Mouse (Mus musculus): ENCODE data around the gene Aplnr. TPM values are rescaled to one million over a fixed set of nuclear protein-coding genes. Genes with fewer than 3 reads are reported as not detected.

Aplnr gene
- total and polyA plus RNA-seq, 3 experiments: not detected

- H3K27me3 ChIP-seq (ENCODE audit: control insufficient read depth in 1 of 2, insufficient read depth in 2 of 2, low read length in 2 of 2): 0 out of 4 replicates have a peak, but pooled peaks cover 0 to 2% of the 10 kb centered on the region in 2 experiments
- DNase-seq (ENCODE audit: low read depth, low spot score): no peak
- no peaks in the 10 kb centered on the region for H3K79me2 ChIP-seq (ENCODE audit: control insufficient read depth, insufficient read depth, low read length, poor library complexity)
- no peak for TF ChIP-seq CTCF (IDR thresholded peaks at IDR 0.05 in 2 of 3, conservative IDR thresholded peaks at IDR 0.05 in 1 of 3; ENCODE audit: control insufficient read depth in 1 of 3, insufficient read depth in 1 of 3, low read depth in 2 of 3, low read length in 3 of 3, poor library complexity in 1 of 3, severe bottlenecking in 1 of 3)
- TF ChIP-seq ZC3H11A (IDR thresholded peaks at IDR 0.05; ENCODE audit: low read depth, low read length): no peak
- no peak for TF ChIP-seq JUND (IDR thresholded peaks at IDR 0.05; ENCODE audit: low read depth, low read length)
- TF ChIP-seq ZNF384 (IDR thresholded peaks at IDR 0.05; ENCODE audit: low read depth, low read length): no peak
- no peak for TF ChIP-seq MAX (IDR thresholded peaks at IDR 0.05; ENCODE audit: low read length)
- TF ChIP-seq POLR2AphosphoS2 (IDR thresholded peaks at IDR 0.05; ENCODE audit: low read length): no peak
- no peak for TF ChIP-seq ZKSCAN1 (IDR thresholded peaks at IDR 0.05; ENCODE audit: low read depth, low read length)
- no peak for TF ChIP-seq ETS1 (IDR thresholded peaks at IDR 0.05; ENCODE audit: low read depth, low read length)
- no peak for TF ChIP-seq UBTF (IDR thresholded peaks at IDR 0.05; ENCODE audit: borderline replicate concordance, insufficient read depth, low read depth, low read length)
- no peak for TF ChIP-seq NRF1 (IDR thresholded peaks at IDR 0.05; ENCODE audit: insufficient read depth, low read depth, low read length, poor library complexity, severe bottlenecking)
- no peak for TF ChIP-seq USF1 (IDR thresholded peaks at IDR 0.05; ENCODE audit: low read depth, low read length)
- TF ChIP-seq MEF2A (IDR thresholded peaks at IDR 0.05; ENCODE audit: extremely low read depth, insufficient replicate concordance, low read depth, low read length, poor library complexity, severe bottlenecking): no peak
- TF ChIP-seq MYB (IDR thresholded peaks at IDR 0.05; ENCODE audit: low read depth, low read length): no peak
- no peak for TF ChIP-seq MAFK (IDR thresholded peaks at IDR 0.05; ENCODE audit: borderline replicate concordance, low read depth, low read length)
- no peak for TF ChIP-seq TCF12 (IDR thresholded peaks at IDR 0.05; ENCODE audit: low read depth, low read length)
- TF ChIP-seq USF2 (IDR thresholded peaks at IDR 0.05; ENCODE audit: borderline replicate concordance in 1 of 2, insufficient read depth in 1 of 2, low read depth in 1 of 2, low read length in 2 of 2): no peak
- no peak overlapping the region for H3K27ac ChIP-seq (ENCODE audit: control insufficient read depth, low read depth, low read length)
- H3K9ac ChIP-seq (ENCODE audit: control insufficient read depth, low read depth, low read length, poor library complexity, severe bottlenecking): no peak overlapping the region
- H3K4me3 ChIP-seq (ENCODE audit: control insufficient read depth in 1 of 2, insufficient read depth in 1 of 2, low read depth in 2 of 2, low read length in 2 of 2): no peak overlapping the region
- H3K4me1 ChIP-seq (ENCODE audit: control insufficient read depth in 1 of 2, insufficient read depth in 2 of 2, low read length in 2 of 2): peaks cover 0 to 4% of the 10 kb centered on the region in 2 experiments; a peak in 1 of 4 replicates
- no peaks in the 10 kb centered on the region for H3K9me3 ChIP-seq (replicated peaks; ENCODE audit: insufficient read depth, low read length)
- H3K36me3 ChIP-seq (ENCODE audit: control insufficient read depth in 1 of 2, insufficient read depth in 2 of 2, low read length in 2 of 2): no peaks in the 10 kb centered on the region
Observed at GRCm38 (mm10) chr2:85103201-85103600, 32.8 kb upstream of the Aplnr start.

DNA sequence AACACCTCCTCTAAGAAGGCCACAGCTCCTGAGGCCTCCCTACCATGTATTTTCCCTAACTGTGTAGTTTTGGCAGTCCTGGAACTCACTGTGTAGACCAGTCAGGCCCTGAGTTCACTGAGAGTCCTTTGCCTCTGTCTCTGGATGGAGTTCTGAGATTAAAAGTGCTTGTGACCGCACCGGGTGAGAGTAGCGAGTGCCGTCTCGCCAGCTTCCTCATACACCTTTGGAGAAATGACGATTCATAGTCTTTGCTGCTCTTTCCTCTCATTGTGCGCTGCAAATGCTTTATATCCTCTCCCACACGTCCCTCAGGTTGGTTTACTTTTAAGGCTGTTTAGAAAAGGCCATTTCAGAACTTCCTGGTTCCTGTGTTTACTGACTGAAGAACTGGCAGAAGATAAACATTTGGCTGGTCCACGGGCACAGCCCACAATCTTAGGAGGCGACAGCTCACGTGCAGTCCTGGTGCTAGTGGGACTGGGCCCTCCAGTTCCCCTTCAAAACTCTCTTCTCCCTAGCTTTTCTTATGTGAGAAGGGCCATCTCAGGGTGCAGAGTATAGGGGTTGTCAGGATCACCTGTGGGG, 30.5 kb upstream of the Aplnr start:
- H3K27me3 ChIP-seq (ENCODE audit: control insufficient read depth in 1 of 2, insufficient read depth in 2 of 2, low read length in 2 of 2): 0 out of 4 replicates have a peak, but pooled peaks cover 0 to 2% of the 10 kb centered on the region in 2 experiments
- no peak overlapping the region for H3K27ac ChIP-seq (ENCODE audit: control insufficient read depth, low read depth, low read length)
- no peak overlapping the region for H3K4me3 ChIP-seq (ENCODE audit: control insufficient read depth in 1 of 2, insufficient read depth in 1 of 2, low read depth in 2 of 2, low read length in 2 of 2)
- no peaks in the 10 kb centered on the region for H3K36me3 ChIP-seq (ENCODE audit: control insufficient read depth in 1 of 2, insufficient read depth in 2 of 2, low read length in 2 of 2)
- H3K79me2 ChIP-seq (ENCODE audit: control insufficient read depth, insufficient read depth, low read length, poor library complexity): no peaks in the 10 kb centered on the region
- no peak for TF ChIP-seq UBTF (IDR thresholded peaks at IDR 0.05; ENCODE audit: borderline replicate concordance, insufficient read depth, low read depth, low read length)
- no peak for TF ChIP-seq TAL1 (IDR thresholded peaks at IDR 0.05; ENCODE audit: low read length)
- no peak for TF ChIP-seq POLR2AphosphoS2 (IDR thresholded peaks at IDR 0.05; ENCODE audit: low read length)
- no peak for TF ChIP-seq NRF1 (IDR thresholded peaks at IDR 0.05; ENCODE audit: insufficient read depth, low read depth, low read length, poor library complexity, severe bottlenecking)
- no peak for TF ChIP-seq ZMIZ1 (IDR thresholded peaks at IDR 0.05; ENCODE audit: low read depth, low read length)
- TF ChIP-seq MXI1 (IDR thresholded peaks at IDR 0.05; ENCODE audit: low read depth, low read length): no peak
- no peak for TF ChIP-seq USF1 (IDR thresholded peaks at IDR 0.05; ENCODE audit: low read depth, low read length)
- TF ChIP-seq SMC3 (IDR thresholded peaks at IDR 0.05; ENCODE audit: low read depth, low read length): no peak
- TF ChIP-seq ZKSCAN1 (IDR thresholded peaks at IDR 0.05; ENCODE audit: low read depth, low read length): no peak
- no peak for TF ChIP-seq TBP (IDR thresholded peaks at IDR 0.05; ENCODE audit: low read depth, low read length)
- no peak for TF ChIP-seq MYB (IDR thresholded peaks at IDR 0.05; ENCODE audit: low read depth, low read length)
- DNase-seq (ENCODE audit: low read depth, low spot score): no peak
- H3K4me1 ChIP-seq (ENCODE audit: control insufficient read depth in 1 of 2, insufficient read depth in 2 of 2, low read length in 2 of 2): no peaks in the 10 kb centered on the region
- H3K9me3 ChIP-seq (replicated peaks; ENCODE audit: insufficient read depth, low read length): no peaks in the 10 kb centered on the region
- H3K9ac ChIP-seq (ENCODE audit: control insufficient read depth, low read depth, low read length, poor library complexity, severe bottlenecking): no peak overlapping the region
